Mouse (Mus musculus) gastrocnemius, postnatal 10 days (tissue): Measurements from ENCODE around the gene Olfr1104. TPM values are rescaled to one million over a fixed set of nuclear protein-coding genes. Genes with fewer than 3 reads are reported as not detected.

Experiments
- DNase-seq: peaks from one replicate; pipeline ENCODE4 v3.0.0; 2021; ENCODE audit warnings: mixed read lengths
- long read RNA-seq, 2 experiments: library from polyadenylated mRNA; stranded (forward); transcript quantifications; one replicate each; pipeline ENCODE4 v2.0.0; 2021
- total RNA-seq, 2 experiments: library from RNA; stranded (reverse); gene quantifications; 2 replicates each; pipeline ENCODE4 v1.2.3; 2021

Gene Olfr1104
- total RNA-seq = not detected
- long read RNA-seq, experiment 1 = 0 reads
- long read RNA-seq, experiment 2 = 0 reads

GRCm38 (mm10) chr2:87026980-87027379 is at the start of gene Olfr1104:
Gene Olfr1104 (minus strand): TSS chr2:87027080.
- no peak for DNase-seq

- DNase-seq = no peak
Observed at GRCm38 (mm10) chr2:87075717-87076116, 48.8 kb upstream of the Olfr1104 start, which contains the start of gene Olfr1107. Gene Olfr1107 (minus strand): TSS chr2:87075817.

- no peak for DNase-seq
Observed at GRCm38 (mm10) chr2:87052173-87052572, 25.3 kb upstream of the Olfr1104 start, which contains the start of gene Olfr1106. Gene Olfr1106 (minus strand): TSS chr2:87052273.

DNA sequence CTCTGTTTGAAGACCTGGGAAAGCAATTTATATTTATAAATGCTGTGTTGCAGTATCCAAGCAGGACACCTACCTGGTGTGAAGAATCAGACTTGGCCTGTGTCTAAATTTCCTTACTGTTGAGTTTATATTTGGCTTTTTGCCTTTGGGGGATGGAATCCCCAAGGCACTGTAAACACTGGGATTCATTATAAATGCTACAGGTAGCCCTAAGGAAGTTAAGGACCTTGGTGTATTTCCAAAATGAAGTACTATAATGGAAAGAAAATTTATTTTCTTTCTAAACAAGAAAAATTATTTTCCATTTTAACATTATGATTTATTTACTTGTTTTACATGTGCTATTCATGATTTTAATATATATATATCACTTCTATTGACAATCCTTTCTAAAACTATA is 9.6 kb upstream of the Olfr1104 start, which contains the start of gene Olfr1105:
Gene Olfr1105 (minus strand): TSS at position 101 of the 400 bp plus-strand sequence.
- no peak for DNase-seq

- DNase-seq = no peak
Observed at GRCm38 (mm10) chr2:86998098-86998497, 28.8 kb downstream of the Olfr1104 start, which contains the start of gene Olfr1102. Gene Olfr1102 (plus strand): TSS chr2:86998398.

- DNase-seq = no peak
Observed at GRCm38 (mm10) chr2:86991121-86991520, 35.8 kb downstream of the Olfr1104 start, which contains the start of gene Olfr1101. Gene Olfr1101 (minus strand): TSS chr2:86991221.

DNA sequence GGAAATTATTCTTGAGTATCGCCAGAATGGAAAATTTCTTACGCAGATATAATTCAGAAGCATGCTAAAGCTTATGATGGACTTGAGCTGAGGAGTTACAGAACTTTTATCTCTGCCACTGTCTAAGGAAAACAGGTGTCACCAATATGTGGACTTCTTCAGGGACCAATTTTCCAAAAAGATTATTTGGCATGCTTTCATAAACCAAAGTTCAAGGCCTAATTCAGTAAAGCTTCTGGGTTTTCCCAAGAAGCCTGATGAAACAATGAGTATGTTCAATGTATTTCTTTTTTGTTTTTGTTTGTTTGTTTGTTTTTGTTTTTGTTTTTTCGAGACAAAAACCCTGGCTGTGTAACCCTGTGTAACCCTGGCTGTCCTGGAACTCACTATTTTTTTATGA is 47.0 kb downstream of the Olfr1104 start, which contains the start of gene Olfr1100:
Gene Olfr1100 (minus strand): TSS at position 101 of the 400 bp plus-strand sequence.
- no peak for DNase-seq

Other genes starting within 250 kb of the Olfr1104 start
- gene Olfr1093, start 244.6 kb downstream of the Olfr1104 start, total RNA-seq = not detected
- not detected for gene Olfr141, start 217.1 kb downstream of the Olfr1104 start, total RNA-seq
- not detected for gene Olfr1094, start 202.4 kb downstream of the Olfr1104 start, total RNA-seq
- not detected for gene Olfr1095, start 175.4 kb downstream of the Olfr1104 start, total RNA-seq
- not detected for gene Gm13723, start 152.3 kb downstream of the Olfr1104 start, total RNA-seq
- gene Olfr1097, start 134.9 kb downstream of the Olfr1104 start, total RNA-seq = not detected
- not detected for gene Olfr1098, start 102.5 kb downstream of the Olfr1104 start, total RNA-seq
- gene Olfr1099, start 66.4 kb downstream of the Olfr1104 start, total RNA-seq = not detected
- not detected for gene Olfr1100, start 47.1 kb downstream of the Olfr1104 start, total RNA-seq
- not detected for gene Olfr1101, start 35.9 kb downstream of the Olfr1104 start, total RNA-seq
- not detected for gene Olfr1102, start 28.7 kb downstream of the Olfr1104 start, total RNA-seq
- gene Olfr1105, start 9.5 kb upstream of the Olfr1104 start, total RNA-seq = not detected
- not detected for gene Olfr1106, start 25.2 kb upstream of the Olfr1104 start, total RNA-seq
- gene Olfr1107, start 48.7 kb upstream of the Olfr1104 start, total RNA-seq = not detected
- not detected for gene Olfr1109, start 68.9 kb upstream of the Olfr1104 start, total RNA-seq
- not detected for gene Olfr259, start 87.5 kb upstream of the Olfr1104 start, total RNA-seq
- gene Olfr1110, start 113.2 kb upstream of the Olfr1104 start, total RNA-seq = not detected
- not detected for gene Olfr1111, start 125.5 kb upstream of the Olfr1104 start, total RNA-seq
- not detected for gene Olfr1112, start 160.7 kb upstream of the Olfr1104 start, total RNA-seq
- gene Olfr1113, start 181.9 kb upstream of the Olfr1104 start, total RNA-seq = not detected
- not detected for gene Olfr1115, start 220.9 kb upstream of the Olfr1104 start, total RNA-seq
- gene Olfr1116, start 240.5 kb upstream of the Olfr1104 start, total RNA-seq = not detected